Mouse (Mus musculus): ENCODE measurements around the gene Bcas3.

Bcas3 gene

GRCm38 (mm10) chr11:85379091-85379490 lies 26.1 kb downstream of the Bcas3 start:
- DNase-seq (ENCODE audit: low spot score): no peak

- DNase-seq (ENCODE audit: low spot score): no peak
Observed at GRCm38 (mm10) chr11:85380046-85380445, 27.1 kb downstream of the Bcas3 start.

GRCm38 (mm10) chr11:85382055-85382454 lies 29.1 kb downstream of the Bcas3 start:
- DNase-seq (ENCODE audit: low spot score): peak; percentile 50

GRCm38 (mm10) chr11:85383975-85384821 lies 31.2 kb downstream of the Bcas3 start:
- no peak for DNase-seq (ENCODE audit: low spot score)

- peak; percentile 12 for DNase-seq (ENCODE audit: low spot score)
Observed at GRCm38 (mm10) chr11:85392179-85392863, 39.4 kb downstream of the Bcas3 start.

GRCm38 (mm10) chr11:85392864-85393220 lies 39.9 kb downstream of the Bcas3 start:
- DNase-seq (ENCODE audit: low spot score): no peak

- DNase-seq (ENCODE audit: low spot score): no peak
Observed at GRCm38 (mm10) chr11:85393990-85394389, 41.0 kb downstream of the Bcas3 start.

- DNase-seq (ENCODE audit: low spot score): no peak
Observed at GRCm38 (mm10) chr11:85395361-85395760, 42.4 kb downstream of the Bcas3 start.

- no peak for DNase-seq (ENCODE audit: low spot score)
Observed at GRCm38 (mm10) chr11:85406531-85406930, 53.6 kb downstream of the Bcas3 start.

- DNase-seq (ENCODE audit: low spot score): no peak
Observed at GRCm38 (mm10) chr11:85407700-85408099, 54.7 kb downstream of the Bcas3 start.

- no peak for DNase-seq (ENCODE audit: low spot score)
Observed at GRCm38 (mm10) chr11:85412319-85412718, 59.4 kb downstream of the Bcas3 start.

- DNase-seq (ENCODE audit: low spot score): no peak
Observed at GRCm38 (mm10) chr11:85414476-85414875, 61.5 kb downstream of the Bcas3 start.

- DNase-seq (ENCODE audit: low spot score): no peak
Observed at GRCm38 (mm10) chr11:85427353-85427752, 74.4 kb downstream of the Bcas3 start.

- DNase-seq (ENCODE audit: low spot score): no peak
Observed at GRCm38 (mm10) chr11:85428227-85428626, 75.3 kb downstream of the Bcas3 start.

GRCm38 (mm10) chr11:85430743-85431448 lies 77.9 kb downstream of the Bcas3 start:
- DNase-seq (ENCODE audit: low spot score): no peak

GRCm38 (mm10) chr11:85447375-85447774 lies 94.4 kb downstream of the Bcas3 start:
- DNase-seq (ENCODE audit: low spot score): no peak

- DNase-seq (ENCODE audit: low spot score): no peak
Observed at GRCm38 (mm10) chr11:85453598-85454304, 100.8 kb downstream of the Bcas3 start.

- no peak for DNase-seq (ENCODE audit: low spot score)
Observed at GRCm38 (mm10) chr11:85454305-85454682, 101.3 kb downstream of the Bcas3 start.

GRCm38 (mm10) chr11:85461536-85461935 lies 108.6 kb downstream of the Bcas3 start:
- no peak for DNase-seq (ENCODE audit: low spot score)

GRCm38 (mm10) chr11:85469526-85469925 lies 116.6 kb downstream of the Bcas3 start:
- peak; percentile 43 for DNase-seq (ENCODE audit: low spot score)

- DNase-seq (ENCODE audit: low spot score): no peak
Observed at GRCm38 (mm10) chr11:85470508-85470907, 117.5 kb downstream of the Bcas3 start.

- DNase-seq (ENCODE audit: low spot score): no peak
Observed at GRCm38 (mm10) chr11:85474326-85474725, 121.4 kb downstream of the Bcas3 start.

Measured in urinary bladder, postnatal 25 days (tissue).